8 mouse cellular contexts compared by ENCODE assay signal in the genomic region with DNA sequence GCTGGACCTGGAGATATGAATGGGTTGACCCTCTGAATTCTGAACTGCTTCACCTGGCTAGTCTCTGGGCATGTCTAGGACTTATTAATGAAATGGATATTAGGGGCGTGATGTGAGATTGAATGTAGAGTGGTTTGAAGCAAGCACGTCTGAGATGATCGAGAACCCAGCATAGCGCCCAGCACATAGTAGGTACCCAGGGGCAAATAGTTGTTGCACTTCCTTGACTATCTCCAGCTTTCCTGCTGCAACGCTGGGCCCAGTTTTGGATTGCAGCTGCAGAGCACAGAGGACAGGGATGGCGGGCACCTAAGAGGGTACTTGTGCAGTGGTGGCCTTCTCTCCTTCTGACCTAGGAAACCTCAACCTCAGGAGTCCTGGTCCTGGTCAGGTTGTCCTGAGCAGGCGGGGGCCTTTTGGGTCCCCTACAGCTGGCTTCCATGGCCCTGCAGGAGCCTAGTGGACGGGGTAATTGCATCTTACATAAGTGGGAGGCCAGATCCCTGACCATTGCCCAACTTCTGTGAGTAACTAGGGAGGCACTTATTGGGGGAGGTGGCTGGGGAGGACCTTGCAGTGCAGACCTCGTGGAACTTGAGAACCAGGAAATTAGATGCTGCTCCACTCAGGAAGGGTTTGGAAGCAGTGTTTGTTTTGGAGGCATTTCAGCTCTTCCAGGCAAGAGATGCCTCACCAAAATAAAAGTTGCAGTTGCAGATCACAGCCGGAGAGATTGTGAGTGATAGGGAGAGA. TPM values are rescaled to one million over a fixed set of nuclear protein-coding genes. Genes with fewer than 3 reads are reported as not detected.
DNase-seq lines count a peak whose midpoint lies in the region; ATAC-seq and TF ChIP-seq lines count a peak whose summit lies in the region.

No protein-coding gene starts in this region.

- 69% methylated on average over 10 of the region's 10 CpGs for WGBS in heart, embryonic 10.5 days
- 55% methylated on average over 10 of the region's 10 CpGs for WGBS in kidney, embryonic 16.5 days

- ATAC-seq in kidney, embryonic 16.5 days (ENCODE audit: low FRiP score, low TSS enrichment), result 0 out of 2 replicates have a peak, but pooled peaks have one; percentile 7

- H3K4me2 ChIP-seq in CH12.LX (ENCODE audit: insufficient read depth, low read depth, poor library complexity, severe bottlenecking), result peak overlapping the region; percentile 83
- H3K4me2 ChIP-seq in kidney, embryonic 16.5 days (replicated peaks; ENCODE audit: low read depth, low read length), result peak overlapping the region; percentile 83

- TF ChIP-seq EP300 in CH12.LX (IDR thresholded peaks at IDR 0.05; ENCODE audit: low read length), result no peak

- DNase-seq in CH12.LX (ENCODE audit: extremely low read depth), result no peak
- DNase-seq in adrenal gland, postnatal 10 days, result peak; percentile 78
- DNase-seq in heart, embryonic 10.5 days (ENCODE audit: low spot score), result no peak
- DNase-seq in lung, postnatal 4 days, result peak; percentile 65 to 79
- DNase-seq in cerebellum, postnatal 14 days, result no peak
- no peak for DNase-seq in layer of hippocampus, adult 18-20 months (ENCODE audit: low spot score in 2 of 2)
- DNase-seq in frontal cortex, postnatal 25 days (ENCODE audit: low spot score in 2 of 2), result no peak

- dilution Hi-C loops in CH12.LX (cut with MboI; ENCODE audit: extremely low pct_ligation_motif_present, extremely low pct_unique_long_range_greater_than_20kb, low sequenced_read_pairs), result no loop called here

- no peak overlapping the region for H3K27ac ChIP-seq in CH12.LX (ENCODE audit: insufficient read depth, low read depth)
- H3K27ac ChIP-seq in heart, embryonic 10.5 days, result no peak overlapping the region
- H3K27ac ChIP-seq in kidney, embryonic 16.5 days (ENCODE audit: low read length), result peak overlapping the region; percentile 64

- H3K4me3 ChIP-seq in CH12.LX (replicated peaks in 1 of 3; ENCODE audit: low read depth in 2 of 3, low read length in 2 of 3, poor library complexity in 1 of 3), result peak overlapping the region; percentile 31 to 87 (median 77)
- H3K4me3 ChIP-seq in heart, embryonic 10.5 days, result peak overlapping the region; percentile 76
- peak overlapping the region; percentile 74 for H3K4me3 ChIP-seq in kidney, embryonic 16.5 days (ENCODE audit: low read length)

- H3K4me1 ChIP-seq in CH12.LX (ENCODE audit: control insufficient read depth in 1 of 2, insufficient read depth in 2 of 2), result peaks cover 37 to 78% of the 10 kb centered on the region in 2 experiments
- peaks cover 62% of the 10 kb centered on the region for H3K4me1 ChIP-seq in heart, embryonic 10.5 days
- H3K4me1 ChIP-seq in kidney, embryonic 16.5 days (ENCODE audit: insufficient read depth, low read length), result peaks cover 51% of the 10 kb centered on the region

- peaks cover 40% of the 10 kb centered on the region for H3K79me2 ChIP-seq in CH12.LX (replicated peaks; ENCODE audit: control insufficient read depth, extremely low read depth, insufficient read depth, poor library complexity, severe bottlenecking)

- peak overlapping the region; percentile 86; the same call in 1 of the 2 replicates for H3K9ac ChIP-seq in CH12.LX (ENCODE audit: insufficient read depth, low read depth)
- peak overlapping the region; percentile 81 for H3K9ac ChIP-seq in kidney, embryonic 16.5 days (replicated peaks; ENCODE audit: low read length)

- TF ChIP-seq POLR2A in CH12.LX (IDR thresholded peaks at IDR 0.05; ENCODE audit: low read depth, low read length), result no peak

- TF ChIP-seq RAD21 in CH12.LX (IDR thresholded peaks at IDR 0.05; ENCODE audit: low read depth, low read length), result no peak

- in situ Hi-C loops in CH12.LX (cut with MboI; ENCODE audit: low pct_ligation_motif_present, low pct_unique_long_range_greater_than_20kb, low sequenced_read_pairs), result loop anchor here (10.0 kb wide), 1 partner anchor 111 kb away; no protein-coding TSS in a partner anchor

- peaks cover 2 to 35% of the 10 kb centered on the region in 2 experiments for H3K36me3 ChIP-seq in CH12.LX (replicated peaks in 1 of 2; ENCODE audit: control insufficient read depth in 1 of 2, insufficient read depth in 1 of 2, low read length in 1 of 2)
- H3K36me3 ChIP-seq in heart, embryonic 10.5 days, result 0 out of 2 replicates have a peak, but pooled peaks cover 6% of the 10 kb centered on the region
- H3K36me3 ChIP-seq in kidney, embryonic 16.5 days (ENCODE audit: insufficient read depth, low read length), result no peaks in the 10 kb centered on the region

- no peak for TF ChIP-seq CTCF in CH12.LX (conservative IDR thresholded peaks at IDR 0.05 in 1 of 2, IDR thresholded peaks at IDR 0.05 in 1 of 2; ENCODE audit: low read depth in 2 of 2, low read length in 2 of 2)

- no peaks in the 10 kb centered on the region for H3K27me3 ChIP-seq in CH12.LX (replicated peaks)
- H3K27me3 ChIP-seq in heart, embryonic 10.5 days (ENCODE audit: insufficient read depth, poor library complexity, severe bottlenecking), result peaks cover 5% of the 10 kb centered on the region; the same call in 1 of the 2 replicates
- H3K27me3 ChIP-seq in kidney, embryonic 16.5 days (ENCODE audit: insufficient read depth, low read length), result no peaks in the 10 kb centered on the region

- no peaks in the 10 kb centered on the region for H3K9me3 ChIP-seq in CH12.LX (replicated peaks; ENCODE audit: low read length)
- no peaks in the 10 kb centered on the region for H3K9me3 ChIP-seq in heart, embryonic 10.5 days
- H3K9me3 ChIP-seq in kidney, embryonic 16.5 days (ENCODE audit: low read length), result no peaks in the 10 kb centered on the region

TF ChIP-seq in CH12.LX, 34 proteins besides CTCF, POLR2A, EP300 and RAD21:
- no peak for TF ChIP-seq TCF12 (IDR thresholded peaks at IDR 0.05; ENCODE audit: low read depth, low read length)
- TF ChIP-seq ZKSCAN1 (IDR thresholded peaks at IDR 0.05; ENCODE audit: borderline replicate concordance, low read depth, low read length), result peak; percentile 70

RNA-seq across cellular contexts. Expression of a gene that starts 1.5 kb away (rescaled TPM):
- total RNA-seq in CH12.LX (2012; rRNA removed) (35.2 and 35.5 TPM in 2 replicates), CH12.LX (2014; rRNA removed) (11.2 and 13.7 TPM in 2 replicates)
- polyA plus RNA-seq in CH12.LX (2012; ENCODE audit: insufficient read length, low read depth), result 87.6 and 92.5 TPM in 2 replicates
- total RNA-seq in adrenal gland, postnatal 10 days (2021), result 10 to 100 TPM; 64.6 to 81.5 TPM
- polyA plus RNA-seq in heart, embryonic 10.5 days (2016; fragmentation: Nextera tagmentation; extraction: Ambion mirVana), result 86.5 and 91.3 TPM in 2 replicates
- polyA plus RNA-seq in kidney, embryonic 16.5 days (2015; fragmentation: Nextera tagmentation; extraction: Ambion mirVana), result 138 and 142 TPM in 2 replicates
- 10 to 100 TPM; 12.0 to 12.8 TPM for total RNA-seq in layer of hippocampus, adult 18-20 months (2021)

RNA-seq across cellular contexts. Expression of a gene that starts 18.8 kb away (rescaled TPM):
- total RNA-seq in CH12.LX (2012; rRNA removed) (3.1 and 5.0 TPM in 2 replicates), CH12.LX (2014; rRNA removed) (1.9 and 2.1 TPM in 2 replicates)
- 4.3 and 5.2 TPM in 2 replicates for polyA plus RNA-seq in CH12.LX (2012; ENCODE audit: insufficient read length, low read depth)
- 10 to 100 TPM; 21.4 to 28.0 TPM for total RNA-seq in adrenal gland, postnatal 10 days (2021)
- 25.5 and 28.6 TPM in 2 replicates for polyA plus RNA-seq in heart, embryonic 10.5 days (2016; fragmentation: Nextera tagmentation; extraction: Ambion mirVana)
- polyA plus RNA-seq in kidney, embryonic 16.5 days (2015; fragmentation: Nextera tagmentation; extraction: Ambion mirVana), result 29.9 and 31.2 TPM in 2 replicates
- 10 to 100 TPM in 1 of 2 experiments, 1 to 10 TPM in 1; 9.6 to 12.1 TPM for total RNA-seq in layer of hippocampus, adult 18-20 months (2021)

RNA-seq across cellular contexts. Expression of a gene that starts 54.3 kb away (rescaled TPM):
- total RNA-seq in CH12.LX (2012; rRNA removed) (83.0 and 83.6 TPM in 2 replicates), CH12.LX (2014; rRNA removed) (62.8 and 71.1 TPM in 2 replicates)
- polyA plus RNA-seq in CH12.LX (2012; ENCODE audit: insufficient read length, low read depth), result 112 and 117 TPM in 2 replicates
- 10 to 100 TPM; 51.9 to 54.1 TPM for total RNA-seq in adrenal gland, postnatal 10 days (2021)
- polyA plus RNA-seq in heart, embryonic 10.5 days (2016; fragmentation: Nextera tagmentation; extraction: Ambion mirVana), result 77.3 and 80.5 TPM in 2 replicates
- 72.0 and 79.6 TPM in 2 replicates for polyA plus RNA-seq in kidney, embryonic 16.5 days (2015; fragmentation: Nextera tagmentation; extraction: Ambion mirVana)
- total RNA-seq in layer of hippocampus, adult 18-20 months (2021), result 10 to 100 TPM; 29.4 to 30.7 TPM

Comparison
In these comparisons a context has a peak if more than half of its experiments do, and no peak if none do; other contexts are left out.
1. DNase-seq: peak in adrenal gland, postnatal 10 days (single experiment) and lung, postnatal 4 days (2 of 2); none in CH12.LX (single experiment), heart, embryonic 10.5 days (single experiment), cerebellum, postnatal 14 days (0 of 2), layer of hippocampus, adult 18-20 months (0 of 2) and frontal cortex, postnatal 25 days (0 of 2).
2. Peak in every context shown above with its lines, with median percentiles within 50 percentile points of each other: H3K4me3 ChIP-seq.